Mouse (Mus musculus): ENCODE data around the gene St5. TPM values are rescaled to one million over a fixed set of nuclear protein-coding genes. Genes with fewer than 3 reads are reported as not detected.

The St5 gene
- total RNA-seq, 1 experiment, result 25.6 TPM

GRCm38 (mm10) chr7:109612531-109612930 is 90.9 kb downstream of the St5 start:
- DNase-seq (ENCODE audit: low read depth, low spot score), result no peak
- peak overlapping the region; percentile 34; the same call in 1 of the 2 replicates for H3K27ac ChIP-seq (ENCODE audit: insufficient read depth, low read depth, low read length, poor library complexity, severe bottlenecking)
- no peaks in the 10 kb centered on the region for H3K9me3 ChIP-seq (ENCODE audit: control insufficient read depth, insufficient read depth, low read depth, low read length)
- TF ChIP-seq ZNF384 (IDR thresholded peaks at IDR 0.05; ENCODE audit: low read depth, low read length) (no peak), CHD2 (IDR thresholded peaks at IDR 0.05; ENCODE audit: low read depth, low read length) (no peak), MAFK (IDR thresholded peaks at IDR 0.05; ENCODE audit: insufficient read depth, low read depth, low read length) (no peak), HCFC1 (IDR thresholded peaks at IDR 0.05; ENCODE audit: borderline replicate concordance, insufficient read depth, low read length) (no peak), ZC3H11A (IDR thresholded peaks at IDR 0.05; ENCODE audit: borderline replicate concordance, low read depth, low read length) (no peak)
- H3K4me1 ChIP-seq (ENCODE audit: control insufficient read depth in 2 of 2, insufficient read depth in 2 of 2, low read length in 2 of 2, poor library complexity in 1 of 2), result peaks cover 8 to 34% of the 10 kb centered on the region in 2 experiments; a peak in 2 of 4 replicates
- H3K36me3 ChIP-seq (ENCODE audit: control insufficient read depth, insufficient read depth, low read length, poor library complexity, severe bottlenecking), result no peaks in the 10 kb centered on the region
- in situ Hi-C loops (cut with MboI; ENCODE audit: low sequenced_read_pairs in 2 of 2, unreplicated experiment in 2 of 2), result no loop called here
- H3K9ac ChIP-seq (ENCODE audit: insufficient read depth, low read depth, low read length, poor library complexity, severe bottlenecking), result no peak overlapping the region
- no peak overlapping the region for H3K4me3 ChIP-seq (ENCODE audit: insufficient read depth in 1 of 2, low read depth in 1 of 2, low read length in 2 of 2, poor library complexity in 1 of 2, severe bottlenecking in 1 of 2)

GRCm38 (mm10) chr7:109610348-109610747 is 93.1 kb downstream of the St5 start:
- H3K36me3 ChIP-seq (ENCODE audit: control insufficient read depth, insufficient read depth, low read length, poor library complexity, severe bottlenecking), result no peaks in the 10 kb centered on the region
- no peak for DNase-seq (ENCODE audit: low read depth, low spot score)
- H3K4me3 ChIP-seq (ENCODE audit: insufficient read depth in 1 of 2, low read depth in 1 of 2, low read length in 2 of 2, poor library complexity in 1 of 2, severe bottlenecking in 1 of 2), result no peak overlapping the region
- no peak overlapping the region for H3K9ac ChIP-seq (ENCODE audit: insufficient read depth, low read depth, low read length, poor library complexity, severe bottlenecking)
- H3K27ac ChIP-seq (ENCODE audit: insufficient read depth, low read depth, low read length, poor library complexity, severe bottlenecking), result no peak overlapping the region; the same call in 1 of the 2 replicates
- peaks cover 8 to 33% of the 10 kb centered on the region in 2 experiments; a peak in 2 of 4 replicates for H3K4me1 ChIP-seq (ENCODE audit: control insufficient read depth in 2 of 2, insufficient read depth in 2 of 2, low read length in 2 of 2, poor library complexity in 1 of 2)
- in situ Hi-C loops (cut with MboI; ENCODE audit: low sequenced_read_pairs in 2 of 2, unreplicated experiment in 2 of 2), result no loop called here
- TF ChIP-seq CHD2 (IDR thresholded peaks at IDR 0.05; ENCODE audit: low read depth, low read length) (0 out of 2 replicates have a peak, but pooled peaks have one; percentile 2), HCFC1 (IDR thresholded peaks at IDR 0.05; ENCODE audit: borderline replicate concordance, insufficient read depth, low read length) (no peak)
- H3K9me3 ChIP-seq (ENCODE audit: control insufficient read depth, insufficient read depth, low read depth, low read length), result no peaks in the 10 kb centered on the region

GRCm38 (mm10) chr7:109609565-109610345 is 93.7 kb downstream of the St5 start:
- Histone ChIP-seq H3K9me3 (ENCODE audit: control insufficient read depth, insufficient read depth, low read depth, low read length) (no peaks in the 10 kb centered on the region), H3K27ac (ENCODE audit: insufficient read depth, low read depth, low read length, poor library complexity, severe bottlenecking) (peak overlapping the region; percentile 68), H3K36me3 (ENCODE audit: control insufficient read depth, insufficient read depth, low read length, poor library complexity, severe bottlenecking) (no peaks in the 10 kb centered on the region), H3K4me1 (ENCODE audit: control insufficient read depth in 2 of 2, insufficient read depth in 2 of 2, low read length in 2 of 2, poor library complexity in 1 of 2) (peaks cover 8 to 33% of the 10 kb centered on the region in 2 experiments; a peak in 2 of 4 replicates), H3K4me3 (ENCODE audit: insufficient read depth in 1 of 2, low read depth in 1 of 2, low read length in 2 of 2, poor library complexity in 1 of 2, severe bottlenecking in 1 of 2) (no peak overlapping the region; a peak in 1 of 4 replicates), H3K9ac (ENCODE audit: insufficient read depth, low read depth, low read length, poor library complexity, severe bottlenecking) (no peak overlapping the region)
- in situ Hi-C loops (cut with MboI; ENCODE audit: low sequenced_read_pairs in 2 of 2, unreplicated experiment in 2 of 2), result no loop called here
- no peak for TF ChIP-seq ZC3H11A (IDR thresholded peaks at IDR 0.05; ENCODE audit: borderline replicate concordance, low read depth, low read length)
- 0 out of 2 replicates have a peak, but pooled peaks have one; percentile 19 for TF ChIP-seq CHD2 (IDR thresholded peaks at IDR 0.05; ENCODE audit: low read depth, low read length)
- no peak for TF ChIP-seq MAFK (IDR thresholded peaks at IDR 0.05; ENCODE audit: insufficient read depth, low read depth, low read length)
- DNase-seq (ENCODE audit: low read depth, low spot score), result no peak

GRCm38 (mm10) chr7:109608831-109609230 is 94.6 kb downstream of the St5 start:
- Histone ChIP-seq H3K4me3 (ENCODE audit: insufficient read depth in 1 of 2, low read depth in 1 of 2, low read length in 2 of 2, poor library complexity in 1 of 2, severe bottlenecking in 1 of 2) (no peak overlapping the region), H3K36me3 (ENCODE audit: control insufficient read depth, insufficient read depth, low read length, poor library complexity, severe bottlenecking) (no peaks in the 10 kb centered on the region), H3K27ac (ENCODE audit: insufficient read depth, low read depth, low read length, poor library complexity, severe bottlenecking) (no peak overlapping the region; the same call in 1 of the 2 replicates), H3K4me1 (ENCODE audit: control insufficient read depth in 2 of 2, insufficient read depth in 2 of 2, low read length in 2 of 2, poor library complexity in 1 of 2) (peaks cover 8 to 30% of the 10 kb centered on the region in 2 experiments; a peak in 2 of 4 replicates), H3K9me3 (ENCODE audit: control insufficient read depth, insufficient read depth, low read depth, low read length) (no peaks in the 10 kb centered on the region), H3K9ac (ENCODE audit: insufficient read depth, low read depth, low read length, poor library complexity, severe bottlenecking) (no peak overlapping the region)
- in situ Hi-C loops (cut with MboI; ENCODE audit: low sequenced_read_pairs in 2 of 2, unreplicated experiment in 2 of 2), result no loop called here
- TF ChIP-seq ZNF384 (IDR thresholded peaks at IDR 0.05; ENCODE audit: low read depth, low read length), result no peak
- no peak for TF ChIP-seq ZC3H11A (IDR thresholded peaks at IDR 0.05; ENCODE audit: borderline replicate concordance, low read depth, low read length)
- TF ChIP-seq MAFK (IDR thresholded peaks at IDR 0.05; ENCODE audit: insufficient read depth, low read depth, low read length), result no peak
- TF ChIP-seq HCFC1 (IDR thresholded peaks at IDR 0.05; ENCODE audit: borderline replicate concordance, insufficient read depth, low read length), result no peak
- TF ChIP-seq CHD2 (IDR thresholded peaks at IDR 0.05; ENCODE audit: low read depth, low read length), result no peak
- no peak for DNase-seq (ENCODE audit: low read depth, low spot score)
